Mouse (Mus musculus): ENCODE measurements around the gene Gins1. TPM values are rescaled to one million over a fixed set of nuclear protein-coding genes. Genes with fewer than 3 reads are reported as not detected.

Gene Gins1
- 10.7 and 19.7 TPM in 2 replicates for polyA plus RNA-seq (2011; ENCODE audit: insufficient read length, low read depth, missing spikeins)

GRCm38 (mm10) chr2:150904936-150905450, at the start of gene Gins1:
Gene Gins1, plus strand, starts transcription at chr2:150905400.
- H3K4me3 ChIP-seq (ENCODE audit: insufficient read depth, low read length): peak within 1 kb of the TSS; percentile 64
- no peaks in the 10 kb centered on the region for H3K4me1 ChIP-seq (ENCODE audit: control insufficient read depth, insufficient read depth, low read length)
- no peak for TF ChIP-seq CTCF (IDR thresholded peaks at IDR 0.05; ENCODE audit: borderline replicate concordance, insufficient read depth, low read length)
- TF ChIP-seq POLR2A (IDR thresholded peaks at IDR 0.05; ENCODE audit: low read depth, low read length): no peak
- peak within 1 kb of the TSS; percentile 53 for H3K27ac ChIP-seq (ENCODE audit: insufficient read depth, low read length)

GRCm38 (mm10) chr2:150858724-150859487, 46.3 kb upstream of the Gins1 start:
- Histone ChIP-seq H3K4me3 (ENCODE audit: insufficient read depth, low read length) (no peak overlapping the region), H3K4me1 (ENCODE audit: control insufficient read depth, insufficient read depth, low read length) (peaks cover 2% of the 10 kb centered on the region; the same call in 1 of the 2 replicates)
- no peak for TF ChIP-seq CTCF (IDR thresholded peaks at IDR 0.05; ENCODE audit: borderline replicate concordance, insufficient read depth, low read length)

GRCm38 (mm10) chr2:150859709-150860470, 45.3 kb upstream of the Gins1 start:
- TF ChIP-seq CTCF (IDR thresholded peaks at IDR 0.05; ENCODE audit: borderline replicate concordance, insufficient read depth, low read length) (no peak), POLR2A (IDR thresholded peaks at IDR 0.05; ENCODE audit: low read depth, low read length) (no peak)
- H3K4me1 ChIP-seq (ENCODE audit: control insufficient read depth, insufficient read depth, low read length): no peaks in the 10 kb centered on the region
- no peak overlapping the region for H3K4me3 ChIP-seq (ENCODE audit: insufficient read depth, low read length)
- H3K27ac ChIP-seq (ENCODE audit: insufficient read depth, low read length): no peak overlapping the region

More at GRCm38 (mm10) chr2:150858724-150859487, 46.3 kb upstream of the Gins1 start:
- H3K27ac ChIP-seq (ENCODE audit: insufficient read depth, low read length): no peak overlapping the region

GRCm38 (mm10) chr2:150861128-150861527, 44.1 kb upstream of the Gins1 start:
- Histone ChIP-seq H3K27ac (ENCODE audit: insufficient read depth, low read length) (no peak overlapping the region), H3K4me1 (ENCODE audit: control insufficient read depth, insufficient read depth, low read length) (no peaks in the 10 kb centered on the region), H3K4me3 (ENCODE audit: insufficient read depth, low read length) (no peak overlapping the region)
- no peak for TF ChIP-seq CTCF (IDR thresholded peaks at IDR 0.05; ENCODE audit: borderline replicate concordance, insufficient read depth, low read length)
- TF ChIP-seq POLR2A (IDR thresholded peaks at IDR 0.05; ENCODE audit: low read depth, low read length): no peak

GRCm38 (mm10) chr2:150867021-150867420, 38.2 kb upstream of the Gins1 start:
- H3K4me1 ChIP-seq (ENCODE audit: control insufficient read depth, insufficient read depth, low read length): no peaks in the 10 kb centered on the region
- no peak overlapping the region for H3K4me3 ChIP-seq (ENCODE audit: insufficient read depth, low read length)
- no peak overlapping the region for H3K27ac ChIP-seq (ENCODE audit: insufficient read depth, low read length)
- TF ChIP-seq CTCF (IDR thresholded peaks at IDR 0.05; ENCODE audit: borderline replicate concordance, insufficient read depth, low read length): no peak
- TF ChIP-seq POLR2A (IDR thresholded peaks at IDR 0.05; ENCODE audit: low read depth, low read length): no peak

GRCm38 (mm10) chr2:150869446-150869845, 35.8 kb upstream of the Gins1 start:
- Histone ChIP-seq H3K4me1 (ENCODE audit: control insufficient read depth, insufficient read depth, low read length) (no peaks in the 10 kb centered on the region), H3K4me3 (ENCODE audit: insufficient read depth, low read length) (no peak overlapping the region), H3K27ac (ENCODE audit: insufficient read depth, low read length) (no peak overlapping the region)
- TF ChIP-seq POLR2A (IDR thresholded peaks at IDR 0.05; ENCODE audit: low read depth, low read length): no peak
- TF ChIP-seq CTCF (IDR thresholded peaks at IDR 0.05; ENCODE audit: borderline replicate concordance, insufficient read depth, low read length): no peak

GRCm38 (mm10) chr2:150874508-150874907, 30.7 kb upstream of the Gins1 start:
- Histone ChIP-seq H3K4me1 (ENCODE audit: control insufficient read depth, insufficient read depth, low read length) (no peaks in the 10 kb centered on the region), H3K4me3 (ENCODE audit: insufficient read depth, low read length) (no peak overlapping the region), H3K27ac (ENCODE audit: insufficient read depth, low read length) (no peak overlapping the region)
- no peak for TF ChIP-seq POLR2A (IDR thresholded peaks at IDR 0.05; ENCODE audit: low read depth, low read length)
- TF ChIP-seq CTCF (IDR thresholded peaks at IDR 0.05; ENCODE audit: borderline replicate concordance, insufficient read depth, low read length): no peak

GRCm38 (mm10) chr2:150875226-150875625, 30.0 kb upstream of the Gins1 start:
- Histone ChIP-seq H3K4me3 (ENCODE audit: insufficient read depth, low read length) (no peak overlapping the region), H3K27ac (ENCODE audit: insufficient read depth, low read length) (no peak overlapping the region), H3K4me1 (ENCODE audit: control insufficient read depth, insufficient read depth, low read length) (no peaks in the 10 kb centered on the region)
- TF ChIP-seq POLR2A (IDR thresholded peaks at IDR 0.05; ENCODE audit: low read depth, low read length) (no peak), CTCF (IDR thresholded peaks at IDR 0.05; ENCODE audit: borderline replicate concordance, insufficient read depth, low read length) (no peak)

- Histone ChIP-seq H3K4me3 (ENCODE audit: insufficient read depth, low read length) (no peak overlapping the region), H3K27ac (ENCODE audit: insufficient read depth, low read length) (no peak overlapping the region), H3K4me1 (ENCODE audit: control insufficient read depth, insufficient read depth, low read length) (no peaks in the 10 kb centered on the region)
- TF ChIP-seq CTCF (IDR thresholded peaks at IDR 0.05; ENCODE audit: borderline replicate concordance, insufficient read depth, low read length): no peak
- TF ChIP-seq POLR2A (IDR thresholded peaks at IDR 0.05; ENCODE audit: low read depth, low read length): no peak
Measured at GRCm38 (mm10) chr2:150877561-150877960, 27.6 kb upstream of the Gins1 start.

Measured in embryonic fibroblast, embryonic 13.5 days (primary cell).